Mouse (Mus musculus): ENCODE data around the gene Crtc2. TPM values are rescaled to one million over a fixed set of nuclear protein-coding genes. Genes with fewer than 3 reads are reported as not detected.

The Crtc2 gene
- polyA plus RNA-seq, 1 experiment from 2014 or later = 20.1 TPM

DNA sequence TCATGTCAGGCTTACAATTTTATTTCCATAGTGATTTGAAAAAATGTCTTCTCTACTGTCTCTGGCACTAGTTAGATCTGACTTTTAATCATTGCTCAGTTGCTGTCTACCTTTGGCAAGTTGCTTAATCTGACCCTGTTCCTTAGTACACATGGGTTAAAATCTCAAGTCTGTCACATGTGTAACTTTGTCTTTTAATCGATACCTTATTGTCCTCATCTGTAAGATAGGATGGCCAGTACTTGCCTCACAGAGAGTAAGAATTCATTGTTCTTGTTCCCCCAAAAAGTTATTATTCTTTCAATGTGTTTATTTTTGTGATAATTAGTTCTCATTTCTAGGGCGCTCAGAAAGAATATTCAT, 38.0 kb downstream of the Crtc2 start:
- H3K4me2 ChIP-seq (ENCODE audit: low read depth, low read length) = peak overlapping the region; percentile 61

DNA sequence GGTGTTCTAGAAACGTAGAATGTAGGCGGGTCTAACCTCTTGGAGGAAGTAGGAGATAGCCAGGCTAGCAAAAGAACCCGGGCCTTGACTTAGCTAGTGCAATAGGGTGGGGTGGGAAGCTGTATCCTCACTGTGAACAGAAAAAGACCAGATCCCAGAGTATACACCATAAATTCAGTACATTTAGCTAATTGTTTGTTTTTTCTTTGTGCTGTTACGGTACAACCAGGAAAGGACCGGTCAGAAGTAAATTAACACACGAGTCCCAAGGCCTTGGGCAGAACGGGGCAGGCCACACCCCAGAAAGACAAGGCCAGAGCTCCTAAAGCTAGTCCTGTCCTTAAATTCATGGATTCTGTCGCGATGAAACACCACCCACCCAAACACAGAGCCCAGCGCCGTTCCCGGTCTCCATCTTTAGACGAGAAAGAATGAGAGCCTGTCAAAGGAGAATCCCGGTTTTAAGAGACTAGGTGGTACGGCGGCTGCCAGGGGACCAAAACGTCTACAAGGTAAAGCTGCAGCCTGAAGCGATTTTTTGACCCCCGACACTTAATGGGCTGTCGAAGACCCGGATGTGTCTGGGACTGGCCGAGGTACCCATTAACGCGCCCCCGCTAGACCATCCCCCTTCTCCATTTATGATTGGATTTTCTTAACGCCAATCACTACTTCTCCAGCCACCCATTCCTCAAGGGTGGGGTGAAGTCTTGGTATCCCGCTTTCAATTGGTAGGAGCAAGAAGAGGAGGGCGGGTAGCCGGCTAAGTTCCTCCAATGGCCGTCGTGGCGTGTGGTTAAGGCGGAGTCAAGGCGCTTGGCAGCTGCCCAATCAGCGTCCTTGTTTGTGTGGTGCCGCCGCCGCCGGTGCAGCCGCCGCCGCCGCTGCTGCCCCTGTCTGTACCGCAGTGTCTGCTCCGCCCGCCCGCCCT, 38.6 kb downstream of the Crtc2 start, which contains the start of gene Gatad2b:
Gene Gatad2b (plus strand): TSS at position 834 of the 931 bp plus-strand sequence.
- peak; percentile 98 for ATAC-seq
- Histone ChIP-seq H3K9ac (ENCODE audit: low read depth, low read length) (peak within 1 kb of the TSS; percentile 89), H3K4me1 (ENCODE audit: control insufficient read depth, insufficient read depth, low read length) (peaks cover 10% of the 10 kb centered on the region), H3K36me3 (ENCODE audit: control insufficient read depth, insufficient read depth, low read length) (no peaks in the 10 kb centered on the region), H3K4me2 (ENCODE audit: low read depth, low read length) (peak within 1 kb of the TSS; percentile 83), H3K9me3 (ENCODE audit: control insufficient read depth, low read length) (no peaks in the 10 kb centered on the region), H3K4me3 (ENCODE audit: low read length) (peak within 1 kb of the TSS; percentile 86), H3K27ac (ENCODE audit: low read length) (peak within 1 kb of the TSS; percentile 98), H3K27me3 (replicated peaks; ENCODE audit: control insufficient read depth, insufficient read depth, low read length) (no peaks in the 10 kb centered on the region)
- under 1% methylated on average over 36 of the region's 47 CpGs for WGBS

More for the DNA sequence above, 38.0 kb downstream of the Crtc2 start:
- WGBS = 28% methylated on average over 2 of the region's 2 CpGs
- H3K4me3 ChIP-seq (ENCODE audit: low read length) = peak overlapping the region; percentile 59
- H3K4me1 ChIP-seq (ENCODE audit: control insufficient read depth, insufficient read depth, low read length) = peaks cover 10% of the 10 kb centered on the region
- H3K9ac ChIP-seq (ENCODE audit: low read depth, low read length) = peak overlapping the region; percentile 77
- no peaks in the 10 kb centered on the region for H3K9me3 ChIP-seq (ENCODE audit: control insufficient read depth, low read length)
- no peaks in the 10 kb centered on the region for H3K27me3 ChIP-seq (replicated peaks; ENCODE audit: control insufficient read depth, insufficient read depth, low read length)
- H3K27ac ChIP-seq (ENCODE audit: low read length) = peak overlapping the region; percentile 98; the same call in 1 of the 2 replicates
- H3K36me3 ChIP-seq (ENCODE audit: control insufficient read depth, insufficient read depth, low read length) = no peaks in the 10 kb centered on the region
- ATAC-seq = no peak

DNA sequence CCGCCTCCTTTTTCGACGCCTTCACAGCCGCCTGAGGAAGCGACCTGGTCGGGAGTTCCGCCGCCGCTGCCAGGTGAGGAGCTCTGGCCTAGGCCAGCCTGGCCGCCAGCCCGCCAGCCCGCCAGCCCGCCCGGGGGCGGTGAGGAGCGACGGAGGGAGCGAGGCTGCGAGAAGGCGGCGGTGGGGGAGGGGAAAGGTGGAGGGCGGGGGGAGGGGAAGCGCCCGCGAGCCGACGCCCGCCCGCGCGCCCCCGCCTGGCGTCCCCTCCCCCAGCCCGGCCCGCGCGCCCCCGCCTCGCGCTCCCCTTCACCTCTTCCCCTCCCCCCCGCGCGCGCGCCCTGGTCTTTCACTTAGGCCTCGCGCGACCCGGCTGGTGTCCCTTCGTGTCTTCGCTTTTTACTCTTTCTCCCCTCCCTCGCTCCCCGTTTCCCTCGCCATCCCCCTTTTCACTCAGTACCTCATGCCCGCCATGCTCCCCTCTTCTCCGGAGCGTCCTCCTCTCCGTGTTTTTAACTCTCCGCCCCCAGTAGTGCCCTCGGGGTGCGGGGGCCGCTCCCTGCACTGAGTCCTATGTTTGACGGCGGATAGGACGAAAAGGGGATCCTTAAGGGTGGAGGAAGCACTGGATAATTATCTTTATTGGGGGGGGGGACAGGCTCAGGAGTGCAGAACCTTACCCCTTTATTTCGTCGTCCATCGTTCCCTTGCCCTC, 39.5 kb downstream of the Crtc2 start:
- no peaks in the 10 kb centered on the region for H3K27me3 ChIP-seq (replicated peaks; ENCODE audit: control insufficient read depth, insufficient read depth, low read length)
- H3K9ac ChIP-seq (ENCODE audit: low read depth, low read length) = peak overlapping the region; percentile 89
- WGBS = under 1% methylated on average over 45 of the region's 68 CpGs
- H3K36me3 ChIP-seq (ENCODE audit: control insufficient read depth, insufficient read depth, low read length) = no peaks in the 10 kb centered on the region
- peak overlapping the region; percentile 96 for H3K27ac ChIP-seq (ENCODE audit: low read length)
- H3K4me2 ChIP-seq (ENCODE audit: low read depth, low read length) = peak overlapping the region; percentile 83
- H3K4me3 ChIP-seq (ENCODE audit: low read length) = peak overlapping the region; percentile 86
- peak; percentile 43 for ATAC-seq
- peaks cover 10% of the 10 kb centered on the region for H3K4me1 ChIP-seq (ENCODE audit: control insufficient read depth, insufficient read depth, low read length)
- no peaks in the 10 kb centered on the region for H3K9me3 ChIP-seq (ENCODE audit: control insufficient read depth, low read length)

DNA sequence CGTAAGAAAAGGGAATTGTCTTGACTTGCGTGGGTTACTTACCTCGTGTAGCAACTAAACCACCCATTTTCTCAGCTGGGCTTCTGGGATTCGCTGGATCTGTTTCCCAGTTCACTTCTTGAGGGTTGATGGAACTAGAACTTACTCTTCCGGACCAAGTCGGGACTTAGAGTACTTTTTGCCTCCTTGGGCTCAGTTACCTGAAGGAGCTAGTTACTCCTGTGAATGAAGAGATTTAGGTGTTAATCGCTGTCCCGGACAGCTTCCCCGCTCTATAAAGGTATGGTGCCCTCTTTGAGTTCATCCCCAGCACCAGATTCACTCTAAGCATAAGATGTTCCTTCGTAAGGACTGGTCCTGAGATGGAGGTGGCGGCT, 40.1 kb downstream of the Crtc2 start:
- Histone ChIP-seq H3K9ac (ENCODE audit: low read depth, low read length) (peak overlapping the region; percentile 89), H3K4me1 (ENCODE audit: control insufficient read depth, insufficient read depth, low read length) (peaks cover 10% of the 10 kb centered on the region), H3K4me2 (ENCODE audit: low read depth, low read length) (peak overlapping the region; percentile 83), H3K4me3 (ENCODE audit: low read length) (peak overlapping the region; percentile 86), H3K27me3 (replicated peaks; ENCODE audit: control insufficient read depth, insufficient read depth, low read length) (no peaks in the 10 kb centered on the region), H3K9me3 (ENCODE audit: control insufficient read depth, low read length) (no peaks in the 10 kb centered on the region), H3K27ac (ENCODE audit: low read length) (peak overlapping the region; percentile 96), H3K36me3 (ENCODE audit: control insufficient read depth, insufficient read depth, low read length) (no peaks in the 10 kb centered on the region)
- ATAC-seq = no peak
- WGBS = 2% methylated on average over 11 of the region's 11 CpGs

DNA sequence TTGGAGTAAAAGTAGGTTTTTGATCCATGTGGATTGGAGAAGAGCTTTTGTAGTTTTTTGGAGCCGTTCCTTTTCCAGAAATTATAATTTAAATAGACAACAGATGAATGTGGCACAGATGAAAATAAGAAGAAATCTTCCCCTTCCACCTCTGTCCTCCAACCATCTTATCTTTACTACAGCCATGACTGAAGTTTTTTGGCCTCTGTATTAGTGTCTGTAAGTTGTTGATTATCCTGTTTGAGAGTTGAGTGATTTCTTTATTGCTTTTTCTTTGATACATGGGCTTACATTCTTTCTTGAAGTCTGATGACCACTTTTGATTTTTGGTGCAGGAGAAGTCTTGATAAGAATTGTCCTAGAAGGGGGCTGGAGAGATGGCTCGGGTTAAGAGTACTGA, 40.7 kb downstream of the Crtc2 start:
- H3K4me3 ChIP-seq (ENCODE audit: low read length) = peak overlapping the region; percentile 86
- no peak overlapping the region for H3K9ac ChIP-seq (ENCODE audit: low read depth, low read length)
- no peak for ATAC-seq
- 53% methylated on average over 2 of the region's 2 CpGs for WGBS
- peak overlapping the region; percentile 83 for H3K4me2 ChIP-seq (ENCODE audit: low read depth, low read length)
- H3K4me1 ChIP-seq (ENCODE audit: control insufficient read depth, insufficient read depth, low read length) = peaks cover 10% of the 10 kb centered on the region
- no peaks in the 10 kb centered on the region for H3K36me3 ChIP-seq (ENCODE audit: control insufficient read depth, insufficient read depth, low read length)
- H3K9me3 ChIP-seq (ENCODE audit: control insufficient read depth, low read length) = no peaks in the 10 kb centered on the region
- no peaks in the 10 kb centered on the region for H3K27me3 ChIP-seq (replicated peaks; ENCODE audit: control insufficient read depth, insufficient read depth, low read length)
- no peak overlapping the region for H3K27ac ChIP-seq (ENCODE audit: low read length)

DNA sequence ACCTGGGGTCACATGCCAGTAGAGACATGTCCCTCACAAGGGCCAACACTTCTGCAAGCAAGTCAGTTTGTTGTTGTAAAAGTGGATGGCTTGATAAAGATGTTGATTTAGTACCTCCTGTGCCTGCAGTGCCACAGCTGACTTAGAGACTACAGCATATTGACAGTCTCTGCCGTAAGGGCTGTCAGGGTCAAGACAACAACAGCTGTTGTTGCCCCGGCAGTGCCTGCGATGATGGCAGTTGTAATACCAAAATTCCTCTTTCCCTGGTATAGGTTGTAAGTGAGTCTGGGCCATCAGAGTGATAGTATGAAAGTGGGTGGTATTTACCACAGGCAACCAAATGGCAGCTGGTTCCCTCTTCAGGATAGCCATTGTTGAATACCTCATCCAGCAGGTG, 51.8 kb downstream of the Crtc2 start:
- Histone ChIP-seq H3K9me3 (ENCODE audit: control insufficient read depth, low read length) (no peaks in the 10 kb centered on the region), H3K4me2 (ENCODE audit: low read depth, low read length) (no peak overlapping the region), H3K4me1 (ENCODE audit: control insufficient read depth, insufficient read depth, low read length) (no peaks in the 10 kb centered on the region), H3K4me3 (ENCODE audit: low read length) (no peak overlapping the region), H3K27ac (ENCODE audit: low read length) (no peak overlapping the region), H3K27me3 (replicated peaks; ENCODE audit: control insufficient read depth, insufficient read depth, low read length) (no peaks in the 10 kb centered on the region), H3K9ac (ENCODE audit: low read depth, low read length) (no peak overlapping the region), H3K36me3 (ENCODE audit: control insufficient read depth, insufficient read depth, low read length) (no peaks in the 10 kb centered on the region)
- WGBS = 58% methylated on average over 3 of the region's 3 CpGs
- ATAC-seq = no peak

DNA sequence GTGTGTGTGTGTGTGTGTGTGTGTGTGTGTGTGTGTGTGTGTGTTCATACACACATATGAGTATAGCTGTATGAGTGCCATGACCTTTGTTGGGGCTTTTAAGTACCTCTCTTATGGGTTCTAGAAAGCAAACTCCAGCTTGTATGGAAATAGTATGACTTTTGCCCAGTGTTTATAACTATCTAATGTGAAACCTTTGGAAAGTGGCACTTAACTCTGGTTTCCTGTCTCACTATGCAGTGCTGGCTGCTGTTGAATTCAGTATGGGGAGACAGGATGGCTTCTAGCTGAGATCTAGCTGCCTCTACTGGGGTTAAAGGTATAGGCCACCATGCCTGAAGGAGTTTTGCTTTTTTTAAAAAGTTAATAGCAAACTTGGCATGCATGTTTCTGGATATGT, 55.6 kb downstream of the Crtc2 start:
- Histone ChIP-seq H3K9me3 (ENCODE audit: control insufficient read depth, low read length) (no peaks in the 10 kb centered on the region), H3K9ac (ENCODE audit: low read depth, low read length) (no peak overlapping the region), H3K4me1 (ENCODE audit: control insufficient read depth, insufficient read depth, low read length) (no peaks in the 10 kb centered on the region), H3K27ac (ENCODE audit: low read length) (no peak overlapping the region), H3K27me3 (replicated peaks; ENCODE audit: control insufficient read depth, insufficient read depth, low read length) (no peaks in the 10 kb centered on the region), H3K4me2 (ENCODE audit: low read depth, low read length) (no peak overlapping the region), H3K36me3 (ENCODE audit: control insufficient read depth, insufficient read depth, low read length) (no peaks in the 10 kb centered on the region), H3K4me3 (ENCODE audit: low read length) (no peak overlapping the region)
- no peak for ATAC-seq

DNA sequence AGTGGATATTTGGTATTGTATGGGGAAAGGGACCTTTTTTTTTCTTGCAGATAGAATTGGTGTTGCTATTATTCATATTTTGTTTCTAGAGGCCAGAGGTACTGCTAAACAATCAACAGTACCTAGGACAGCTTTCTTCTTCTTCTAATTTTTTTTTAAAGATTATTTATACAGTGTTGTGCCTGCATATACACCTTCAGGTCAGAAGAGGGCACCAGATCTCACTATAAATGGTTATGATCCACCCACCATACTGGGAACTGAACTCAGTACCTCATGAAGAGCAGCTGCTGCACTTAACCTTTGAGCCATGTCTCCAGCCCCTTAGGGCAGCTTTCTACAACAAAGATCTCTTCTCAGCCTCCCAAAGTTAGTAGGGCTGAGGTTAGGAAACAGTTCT, 59.4 kb downstream of the Crtc2 start:
- no peaks in the 10 kb centered on the region for H3K36me3 ChIP-seq (ENCODE audit: control insufficient read depth, insufficient read depth, low read length)
- H3K9me3 ChIP-seq (ENCODE audit: control insufficient read depth, low read length) = no peaks in the 10 kb centered on the region
- H3K4me3 ChIP-seq (ENCODE audit: low read length) = no peak overlapping the region
- no peaks in the 10 kb centered on the region for H3K4me1 ChIP-seq (ENCODE audit: control insufficient read depth, insufficient read depth, low read length)
- no peaks in the 10 kb centered on the region for H3K27me3 ChIP-seq (replicated peaks; ENCODE audit: control insufficient read depth, insufficient read depth, low read length)
- no peak overlapping the region for H3K9ac ChIP-seq (ENCODE audit: low read depth, low read length)
- no peak for ATAC-seq
- H3K27ac ChIP-seq (ENCODE audit: low read length) = no peak overlapping the region
- no peak overlapping the region for H3K4me2 ChIP-seq (ENCODE audit: low read depth, low read length)

Measured in intestine, embryonic 16.5 days (tissue).